Mouse (Mus musculus) lung, embryonic 16.5 days (tissue): ENCODE results near the gene Olfr1112. TPM values are rescaled to one million over a fixed set of nuclear protein-coding genes. Genes with fewer than 3 reads are reported as not detected.
"Not testable (repeated sequence)": the region's sequence is repeated elsewhere in the genome, so short reads cannot be mapped to it uniquely, and the experiment has no call there.

ENCODE experiments used
- ATAC-seq: fragments of 200-750 bp; cut with Nextera tagmentation; 2 replicates; pipeline ENCODE4 v1.8.0; 2017; ENCODE audit warnings: low read depth, mild to moderate bottlenecking, moderate library complexity
- H3K27ac ChIP-seq: fragments of 300-500 bp; sonication (generic); 2 replicates; pipeline ENCODE4 v1.5.1; 2014; ENCODE audit warnings: mild to moderate bottlenecking, control low read depth, low read length
- H3K27me3 ChIP-seq: fragments of 300-500 bp; sonication (generic); 2 replicates; pipeline ENCODE4 v1.6.1; 2014; ENCODE audit warnings: low read depth, low read length, mixed read lengths; ENCODE audit not compliant: control insufficient read depth, insufficient read depth
- H3K36me3 ChIP-seq: fragments of 300-500 bp; sonication (generic); 2 replicates; pipeline ENCODE4 v1.6.1; 2014; ENCODE audit warnings: low read length; ENCODE audit not compliant: control insufficient read depth, insufficient read depth
- H3K4me1 ChIP-seq: fragments of 300-500 bp; sonication (generic); replicated peaks from 2 replicates; pipeline ENCODE4 v1.6.1; 2014; ENCODE audit warnings: low read length, mixed read lengths; ENCODE audit not compliant: control insufficient read depth, insufficient read depth
- H3K4me2 ChIP-seq: fragments of 300-500 bp; sonication (generic); 2 replicates; pipeline ENCODE4 v1.6.1; 2014; ENCODE audit warnings: low read depth, low read length, control low read depth
- H3K4me3 ChIP-seq: fragments of 300-500 bp; sonication (generic); 2 replicates; pipeline ENCODE4 v1.5.1; 2014; ENCODE audit warnings: mild to moderate bottlenecking, low read length, control low read depth
- H3K9ac ChIP-seq: fragments of 300-500 bp; sonication (generic); 2 replicates; pipeline ENCODE4 v1.6.1; 2014; ENCODE audit warnings: low read length, control low read depth
- H3K9me3 ChIP-seq: fragments of 300-500 bp; sonication (generic); 2 replicates; pipeline ENCODE4 v1.6.1; 2016; ENCODE audit warnings: low read length; ENCODE audit not compliant: control insufficient read depth
- WGBS: fragments of 180-500 bp; shearing (Covaris S2); extraction: QIAGEN DNeasy Blood & Tissue Kit; methylation state at CpG from one replicate; pipeline ENCODE4 v1.1.7; 2014; 5-methylcytosine and 5-hydroxymethylcytosine counted together
- polyA plus RNA-seq: library from polyadenylated mRNA; unstranded; fragments of >200 nt; fragmentation: Nextera tagmentation; extraction: Ambion mirVana; gene quantifications from 2 replicates; pipeline ENCODE4 v1.2.1, GENCODE M21; 2015

Gene Olfr1112
- not detected in 2 replicates for polyA plus RNA-seq

DNA sequence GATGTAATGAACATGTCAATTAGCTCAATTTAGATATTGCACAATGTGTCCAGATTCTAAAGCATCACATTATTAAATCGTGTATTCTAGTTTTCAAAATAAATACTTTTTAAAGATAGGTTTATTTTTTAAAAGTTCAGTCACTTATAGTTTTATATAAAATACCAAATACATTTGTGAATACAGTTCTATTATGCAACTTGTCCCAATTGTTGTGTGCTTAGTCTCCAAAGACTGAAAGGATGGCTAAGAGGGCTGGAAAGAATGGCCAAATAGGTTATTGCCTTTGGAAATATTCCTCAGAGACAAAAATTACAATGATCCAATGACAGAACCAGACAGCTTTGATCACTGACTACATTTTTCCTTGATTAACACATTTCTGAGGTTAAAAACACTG, at the start of gene Olfr1112:
Gene Olfr1112 (plus strand): TSS at position 301 of the 400 bp plus-strand sequence.
- Histone ChIP-seq H3K4me3 (no peak within 1 kb of the TSS), H3K4me1 (no peaks in the 10 kb centered on the region), H3K9ac (no peak within 1 kb of the TSS), H3K36me3 (no peaks in the 10 kb centered on the region), H3K9me3 (no peaks in the 10 kb centered on the region), H3K4me2 (no peak within 1 kb of the TSS), H3K27ac (no peak within 1 kb of the TSS), H3K27me3 (no peaks in the 10 kb centered on the region)
- WGBS, result 84% methylated on average over 1 of the region's 1 CpGs
- no peak for ATAC-seq

DNA sequence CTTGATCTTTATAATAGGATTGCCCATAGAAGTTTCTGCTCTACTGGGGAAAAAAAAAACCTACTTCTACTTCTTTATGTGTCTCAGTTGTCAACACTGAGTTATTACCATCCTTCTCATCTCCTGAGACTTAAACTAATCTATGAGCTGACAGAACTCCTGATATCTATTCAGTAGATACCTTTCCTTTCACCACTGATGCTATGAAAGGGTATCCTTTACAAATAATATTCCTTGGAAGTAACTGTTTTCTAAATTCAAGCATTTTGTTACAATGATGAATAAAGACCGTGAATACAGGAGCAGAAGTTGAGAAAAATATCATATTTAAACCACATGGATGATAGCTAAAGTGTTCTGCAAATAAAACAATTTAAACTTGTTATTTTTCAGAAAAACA, 47.4 kb upstream of the Olfr1112 start, which contains the start of gene Olfr1110:
Gene Olfr1110 (minus strand): TSS at position 101 of the 400 bp plus-strand sequence.
- no peak within 1 kb of the TSS for H3K27ac ChIP-seq
- no peaks in the 10 kb centered on the region for H3K4me1 ChIP-seq
- no peak within 1 kb of the TSS for H3K4me3 ChIP-seq
- no peaks in the 10 kb centered on the region for H3K9me3 ChIP-seq
- no peaks in the 10 kb centered on the region for H3K36me3 ChIP-seq
- H3K27me3 ChIP-seq, result no peaks in the 10 kb centered on the region
- no peak within 1 kb of the TSS for H3K4me2 ChIP-seq
- WGBS, result 76% methylated on average over 1 of the region's 1 CpGs
- no peak for ATAC-seq
- H3K9ac ChIP-seq, result no peak within 1 kb of the TSS

DNA sequence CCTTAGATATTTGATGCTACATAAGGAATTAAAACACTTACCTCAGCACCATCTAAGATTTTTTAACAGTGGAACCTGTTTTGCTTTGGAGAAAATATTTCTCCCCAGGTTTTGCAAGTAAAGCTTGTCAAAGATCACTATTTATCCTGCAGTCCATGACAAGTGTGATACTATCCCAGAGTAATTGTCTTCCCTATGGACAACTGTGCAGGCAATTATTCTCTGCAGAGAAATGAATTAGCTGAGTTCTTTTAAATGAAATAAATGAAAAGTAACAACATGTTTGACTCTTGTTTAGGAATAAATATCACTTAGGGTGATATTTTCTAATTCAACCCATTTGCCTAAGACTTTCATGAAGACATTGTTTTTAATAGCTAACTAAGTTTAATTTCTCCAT, 35.1 kb upstream of the Olfr1112 start, which contains the start of gene Olfr1111:
Gene Olfr1111 (minus strand): TSS at position 101 of the 400 bp plus-strand sequence.
- Histone ChIP-seq H3K4me2 (no peak within 1 kb of the TSS), H3K27ac (no peak within 1 kb of the TSS), H3K36me3 (no peaks in the 10 kb centered on the region), H3K9me3 (no peaks in the 10 kb centered on the region), H3K4me3 (no peak within 1 kb of the TSS), H3K4me1 (no peaks in the 10 kb centered on the region), H3K27me3 (no peaks in the 10 kb centered on the region), H3K9ac (no peak within 1 kb of the TSS)
- no peak for ATAC-seq

DNA sequence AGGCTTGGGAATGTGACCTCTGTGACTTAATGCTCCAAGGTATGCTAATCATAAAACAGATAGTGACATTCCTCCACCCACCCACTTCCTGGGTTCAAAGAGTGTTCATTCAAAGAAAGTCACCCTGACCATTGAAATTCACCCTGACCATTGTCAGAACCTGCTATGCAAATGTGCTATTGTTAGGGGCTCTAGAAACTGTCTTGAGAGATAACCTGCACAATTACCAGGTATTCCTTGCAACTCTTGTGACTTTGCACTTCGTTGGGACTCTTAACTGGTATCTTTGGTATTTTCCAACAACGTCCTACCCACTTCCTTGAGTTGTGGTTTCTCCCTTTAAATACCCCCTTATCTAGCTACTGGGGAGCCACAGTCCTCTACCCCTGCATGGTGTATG, 19.9 kb upstream of the Olfr1112 start:
- not testable (repeated sequence) for H3K4me2 ChIP-seq, H3K4me1 ChIP-seq, H3K27ac ChIP-seq, H3K9me3 ChIP-seq, ATAC-seq, H3K4me3 ChIP-seq, H3K9ac ChIP-seq, H3K27me3 ChIP-seq, H3K36me3 ChIP-seq
- WGBS, result 77% methylated on average over 2 of the region's 2 CpGs

DNA sequence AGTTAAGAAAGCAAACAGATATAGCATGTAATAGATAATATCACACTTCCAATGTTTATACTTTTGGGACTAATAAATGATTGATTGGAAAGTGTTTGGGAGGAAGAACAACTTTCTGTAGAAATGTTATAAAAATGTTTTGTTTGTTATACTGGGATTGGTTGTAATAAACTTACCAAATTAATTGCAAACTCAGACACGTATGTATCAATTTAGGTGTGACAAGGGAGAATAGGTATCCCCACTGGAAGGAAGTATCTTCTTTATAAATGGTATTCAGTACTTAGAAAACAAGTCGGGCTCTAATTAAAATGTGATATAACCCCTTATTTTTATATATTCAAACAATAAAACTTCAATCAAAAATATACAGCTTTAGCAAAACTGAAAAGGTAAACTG, 21.1 kb downstream of the Olfr1112 start, which contains the start of gene Olfr1113:
Gene Olfr1113 (plus strand): TSS at position 301 of the 400 bp plus-strand sequence.
- WGBS, result 75% methylated on average over 2 of the region's 2 CpGs

More for the DNA sequence above, 21.1 kb downstream of the Olfr1112 start, which contains the start of gene Olfr1113:
- H3K4me1 ChIP-seq, result no peaks in the 10 kb centered on the region
- no peaks in the 10 kb centered on the region for H3K9me3 ChIP-seq
- H3K36me3 ChIP-seq, result no peaks in the 10 kb centered on the region
- no peak within 1 kb of the TSS for H3K4me2 ChIP-seq
- no peak within 1 kb of the TSS for H3K4me3 ChIP-seq
- H3K27ac ChIP-seq, result no peak within 1 kb of the TSS
- H3K9ac ChIP-seq, result no peak within 1 kb of the TSS
- H3K27me3 ChIP-seq, result no peaks in the 10 kb centered on the region
- no peak for ATAC-seq

Other genes with a start within 250 kb of the Olfr1112 start
- not detected in 2 replicates for gene Olfr1099, start 227.1 kb upstream of the Olfr1112 start, polyA plus RNA-seq
- not detected in 2 replicates for gene Olfr1100, start 207.8 kb upstream of the Olfr1112 start, polyA plus RNA-seq
- gene Olfr1101, start 196.6 kb upstream of the Olfr1112 start, polyA plus RNA-seq, result not detected in 2 replicates
- not detected in 2 replicates for gene Olfr1102, start 189.4 kb upstream of the Olfr1112 start, polyA plus RNA-seq
- not detected in 2 replicates for gene Olfr1104, start 160.7 kb upstream of the Olfr1112 start, polyA plus RNA-seq
- gene Olfr1105, start 151.3 kb upstream of the Olfr1112 start, polyA plus RNA-seq, result not detected in 2 replicates
- not detected in 2 replicates for gene Olfr1106, start 135.5 kb upstream of the Olfr1112 start, polyA plus RNA-seq
- not detected in 2 replicates for gene Olfr1107, start 112.0 kb upstream of the Olfr1112 start, polyA plus RNA-seq
- not detected in 2 replicates for gene Olfr1109, start 91.8 kb upstream of the Olfr1112 start, polyA plus RNA-seq
- gene Olfr259, start 73.2 kb upstream of the Olfr1112 start, polyA plus RNA-seq, result not detected in 2 replicates
- gene Olfr1110, start 47.5 kb upstream of the Olfr1112 start, polyA plus RNA-seq, result not detected in 2 replicates
- not detected in 2 replicates for gene Olfr1111, start 35.2 kb upstream of the Olfr1112 start, polyA plus RNA-seq
- not detected in 2 replicates for gene Olfr1113, start 21.2 kb downstream of the Olfr1112 start, polyA plus RNA-seq
- gene Olfr1115, start 60.2 kb downstream of the Olfr1112 start, polyA plus RNA-seq, result not detected in 2 replicates
- not detected in 2 replicates for gene Olfr1116, start 79.7 kb downstream of the Olfr1112 start, polyA plus RNA-seq
- gene Olfr1118, start 119.8 kb downstream of the Olfr1112 start, polyA plus RNA-seq, result not detected in 2 replicates
- gene Olfr1120, start 167.0 kb downstream of the Olfr1112 start, polyA plus RNA-seq, result not detected in 2 replicates
- gene Olfr1121, start 182.1 kb downstream of the Olfr1112 start, polyA plus RNA-seq, result not detected in 2 replicates
- gene Olfr1122, start 198.1 kb downstream of the Olfr1112 start, polyA plus RNA-seq, result not detected in 2 replicates
- gene Olfr1123, start 228.8 kb downstream of the Olfr1112 start, polyA plus RNA-seq, result not detected in 2 replicates
- gene Olfr1124, start 242.5 kb downstream of the Olfr1112 start, polyA plus RNA-seq, result 0.06 TPM in 1 of 2 replicates, not detected in the other